Mouse (Mus musculus): ENCODE measurements around the gene Olfr789.

GRCm38 (mm10) chr10:129538862-129539261 lies 54.3 kb downstream of the Olfr789 start, which contains the start of gene Olfr792:
- no peak for TF ChIP-seq GATA1 (IDR thresholded peaks at IDR 0.05; ENCODE audit: borderline replicate concordance, low read length)
- no peak for TF ChIP-seq FLI1 (IDR thresholded peaks at IDR 0.05; ENCODE audit: low read length)
